Mouse (Mus musculus) bone marrow macrophage, adult 2 months (primary cell): ENCODE measurements around the gene Usp29.

Experiments
- CTCF ChIP-seq: IDR thresholded peaks from 2 replicates; pipeline ENCODE4 v1.5.1; 2012; ENCODE audit warnings: low read depth, mild to moderate bottlenecking, low read length, moderate library complexity
- POLR2A ChIP-seq: IDR thresholded peaks from 2 replicates; pipeline ENCODE4 v1.6.1; 2012; ENCODE audit warnings: mild to moderate bottlenecking, low read depth, low read length, borderline replicate concordance

DNA sequence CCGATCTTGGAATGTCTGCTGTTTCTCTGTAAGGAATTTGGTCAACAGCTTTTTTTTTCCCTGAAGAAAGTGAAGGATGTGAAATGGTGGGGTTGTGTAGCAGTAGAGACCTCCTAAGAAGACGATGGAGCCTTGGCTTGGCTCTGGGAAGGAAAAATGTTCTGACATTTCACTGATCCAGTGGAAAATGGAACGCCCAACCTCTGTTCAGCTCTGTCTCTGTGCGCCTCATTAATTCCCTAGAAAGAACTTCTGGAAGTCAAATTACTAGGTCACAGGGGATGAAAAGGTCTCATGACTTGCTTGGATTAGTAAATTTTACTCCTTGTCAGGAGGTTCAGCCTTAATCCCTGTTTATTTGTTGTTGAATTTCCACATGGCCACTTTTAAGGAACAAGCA is 92.3 kb downstream of the Usp29 start:
- TF ChIP-seq POLR2A: no peak
- TF ChIP-seq CTCF: no peak
